Mouse (Mus musculus): Measurements from ENCODE around the gene Itgb4.

- TF ChIP-seq MYC (IDR thresholded peaks at IDR 0.05; ENCODE audit: low read depth, low read length) (no peak), POLR2A (IDR thresholded peaks at IDR 0.05; ENCODE audit: control insufficient read depth in 1 of 2, insufficient read depth in 1 of 2, low read depth in 1 of 2, low read length in 2 of 2, poor library complexity in 1 of 2) (no peak), ZKSCAN1 (IDR thresholded peaks at IDR 0.05; ENCODE audit: low read depth, low read length) (no peak), CTCF (IDR thresholded peaks at IDR 0.05 in 2 of 3, conservative IDR thresholded peaks at IDR 0.05 in 1 of 3; ENCODE audit: control insufficient read depth in 1 of 3, insufficient read depth in 1 of 3, low read depth in 2 of 3, low read length in 3 of 3, poor library complexity in 1 of 3, severe bottlenecking in 1 of 3) (no peak), TCF12 (IDR thresholded peaks at IDR 0.05; ENCODE audit: low read depth, low read length) (no peak)
These were observed 8.8 kb downstream of the Itgb4 start for GRCm38 (mm10) chr11:115983291-115983690.

All from MEL (cell line).